Mouse (Mus musculus): ENCODE results near the gene Usp35. TPM values are rescaled to one million over a fixed set of nuclear protein-coding genes. Genes with fewer than 3 reads are reported as not detected.

Usp35 gene
- total RNA-seq, 2 experiments from 2014 or later = 8.4 to 10.6 TPM

DNA sequence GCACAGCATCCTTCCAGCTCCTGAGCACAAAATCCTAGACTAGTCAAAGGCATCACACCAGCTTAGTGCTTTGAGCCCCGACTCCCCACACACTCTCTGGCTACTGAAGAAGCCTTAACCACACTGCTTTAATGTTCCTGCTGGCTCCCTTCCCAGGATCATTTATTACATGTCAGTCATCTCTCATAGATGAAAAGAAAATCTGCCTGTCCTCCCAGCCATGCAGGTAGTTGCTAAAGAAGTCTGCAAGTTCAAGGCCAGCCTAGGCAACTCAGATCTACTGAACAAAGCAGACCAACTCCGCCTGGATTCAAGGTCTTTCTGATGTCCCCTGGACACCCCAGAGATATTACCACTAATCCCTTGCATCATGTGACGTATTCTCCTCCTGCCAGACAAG, 14.1 kb downstream of the Usp35 start:
- DNase-seq (ENCODE audit: low spot score in 2 of 2) = no peak

DNA sequence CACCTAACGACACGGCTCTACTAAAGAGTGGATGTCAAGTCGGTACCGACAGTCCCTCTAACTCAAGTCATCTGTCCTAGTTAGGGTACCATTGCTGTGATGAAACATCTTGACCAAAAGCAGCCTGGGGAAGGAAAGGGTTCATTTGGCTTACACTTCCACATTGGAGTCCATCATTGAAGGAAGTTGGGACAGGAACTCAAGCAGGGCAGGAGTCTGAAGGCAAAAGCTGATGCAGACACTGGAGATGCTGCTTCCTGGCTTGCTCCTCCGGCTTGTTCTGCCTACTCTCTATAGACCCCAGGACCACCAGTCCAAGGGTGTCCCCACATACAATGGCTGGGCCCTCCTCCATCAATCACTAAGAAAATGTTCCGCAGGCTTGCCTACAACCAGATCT, 16.2 kb downstream of the Usp35 start:
- no peak for DNase-seq (ENCODE audit: low spot score in 2 of 2)

DNA sequence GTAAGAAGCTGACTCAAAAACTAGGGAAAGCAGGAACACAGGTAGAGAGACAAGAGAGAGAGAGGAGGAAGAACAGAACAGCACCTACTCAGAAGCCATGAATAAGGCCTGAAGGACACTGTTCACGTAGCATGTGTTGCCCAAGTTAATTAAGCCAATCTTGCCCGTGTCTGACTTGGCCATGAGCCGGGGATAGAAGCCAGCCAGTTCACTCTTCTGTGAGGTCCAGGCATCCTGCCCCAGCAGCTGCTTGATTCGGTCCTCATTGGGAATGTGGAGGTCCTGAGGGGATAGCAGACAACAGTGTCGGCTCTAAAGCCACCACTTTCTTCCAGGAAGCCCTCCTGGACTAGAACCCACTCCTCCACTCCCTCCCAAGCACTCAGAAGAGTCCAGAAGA, 17.2 kb downstream of the Usp35 start:
- DNase-seq (ENCODE audit: low spot score in 2 of 2) = peak in 1 of 2 experiments; percentile 17

DNA sequence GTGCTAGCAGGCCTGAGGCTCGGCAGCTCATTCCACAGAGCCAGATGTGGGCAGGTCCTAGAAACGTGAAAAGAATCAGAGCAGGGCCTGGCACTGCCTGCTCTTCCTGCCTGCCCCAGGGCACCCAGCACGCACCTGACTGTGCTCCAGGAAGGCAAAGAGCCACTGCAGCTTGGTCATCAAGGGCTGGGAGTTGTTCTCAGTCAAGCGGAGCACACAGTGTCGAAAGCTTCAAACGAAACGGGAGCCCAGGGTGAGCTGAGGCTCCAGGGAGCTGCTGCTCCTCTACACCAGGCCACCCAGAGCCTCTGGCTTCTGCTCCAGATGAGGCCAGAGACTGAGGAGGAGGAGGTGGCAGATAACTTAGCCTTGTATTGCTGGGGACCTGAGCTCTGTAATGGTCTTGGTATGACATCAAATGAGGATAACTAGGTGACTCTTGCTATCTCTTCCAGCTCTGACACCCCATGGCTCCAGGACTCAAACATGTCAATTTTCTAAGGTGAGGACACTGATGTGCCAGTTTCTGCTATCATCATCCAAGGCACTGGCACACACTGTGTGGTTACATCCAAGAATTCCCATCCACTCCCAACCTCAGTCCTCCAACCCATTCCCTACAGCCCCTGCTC, 18.3 kb downstream of the Usp35 start:
- DNase-seq (ENCODE audit: low spot score in 2 of 2) = peak in 1 of 2 experiments; percentile 13

DNA sequence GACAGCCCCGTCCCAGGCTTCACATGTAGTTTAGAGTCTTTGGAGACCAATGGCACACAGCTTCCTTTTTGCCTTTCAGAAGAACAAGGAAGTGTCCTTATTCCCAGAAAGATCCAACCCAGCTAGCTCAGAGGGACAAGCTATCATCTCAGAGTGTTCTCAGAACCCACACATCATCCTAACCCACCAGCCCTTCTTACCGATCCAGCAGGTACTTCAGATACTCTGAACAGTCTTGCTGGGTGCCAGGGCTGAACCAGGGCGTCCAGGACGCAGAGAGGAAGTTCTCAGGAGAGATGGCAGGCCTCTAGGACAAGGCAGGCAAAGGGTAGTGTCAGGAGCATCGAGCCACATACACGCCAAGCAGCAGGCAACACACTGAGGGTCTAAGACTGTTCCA, 19.0 kb downstream of the Usp35 start:
- peak in 1 of 2 experiments; percentile 14 for DNase-seq (ENCODE audit: low spot score in 2 of 2)

DNA sequence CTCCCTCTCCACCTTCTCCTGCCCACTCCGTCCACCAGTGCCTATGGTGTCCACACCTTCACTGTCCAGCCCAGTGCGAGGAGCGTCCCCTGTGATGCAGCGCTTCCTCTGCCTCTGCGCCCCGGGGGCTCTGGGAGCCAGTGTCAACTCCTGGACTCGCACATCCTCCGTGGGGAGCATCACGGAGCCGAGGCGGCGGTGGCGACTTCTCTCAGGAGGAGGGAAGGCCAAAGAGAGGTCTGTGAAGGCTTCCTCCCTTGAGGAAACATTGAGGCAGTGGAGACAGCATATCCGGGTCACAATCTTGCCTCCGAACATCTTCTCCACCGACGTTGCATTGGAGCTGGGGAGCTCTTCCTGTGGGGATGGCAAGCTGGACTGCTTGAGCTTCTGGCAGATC, 19.6 kb downstream of the Usp35 start:
- DNase-seq (ENCODE audit: low spot score in 2 of 2) = peak in 1 of 2 experiments; percentile 23

DNA sequence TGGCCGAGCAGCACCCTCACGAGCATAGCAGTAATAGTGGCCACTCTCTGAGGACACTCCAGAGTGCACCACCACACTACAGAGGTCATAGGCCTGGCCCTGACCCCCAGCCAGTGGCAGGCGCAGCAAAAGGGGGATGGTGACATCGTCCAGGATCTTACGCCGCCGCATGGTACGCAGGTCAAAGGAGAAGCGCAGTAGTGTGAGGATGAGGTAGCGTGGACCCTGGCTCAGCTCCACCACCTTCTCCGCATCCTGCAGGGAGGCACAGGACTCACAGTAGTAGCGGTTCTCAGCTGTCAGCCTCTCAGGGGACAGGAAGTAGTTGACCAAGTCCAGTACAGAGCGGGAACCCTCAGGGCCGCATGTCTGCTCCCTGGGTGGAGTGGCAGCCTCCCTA, 20.2 kb downstream of the Usp35 start:
- peak in 1 of 2 experiments; percentile 17 for DNase-seq (ENCODE audit: low spot score in 2 of 2)

DNA sequence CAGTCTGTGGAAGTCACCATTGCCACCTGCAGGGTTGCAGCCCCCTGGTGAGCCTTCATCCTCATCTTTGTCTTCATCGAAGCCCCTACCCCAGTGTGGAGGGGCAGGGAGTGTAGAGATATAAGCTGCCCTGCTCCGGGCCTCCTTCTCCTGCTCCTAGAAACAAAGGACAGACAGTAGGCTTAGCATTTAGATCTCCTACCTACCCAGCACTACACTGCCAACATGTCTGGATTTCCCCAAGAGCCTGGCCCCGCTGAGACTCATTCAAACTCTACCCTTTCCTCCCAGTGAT, 21.5 kb downstream of the Usp35 start:
- DNase-seq (ENCODE audit: low spot score in 2 of 2) = peak in 1 of 2 experiments; percentile 14

DNA sequence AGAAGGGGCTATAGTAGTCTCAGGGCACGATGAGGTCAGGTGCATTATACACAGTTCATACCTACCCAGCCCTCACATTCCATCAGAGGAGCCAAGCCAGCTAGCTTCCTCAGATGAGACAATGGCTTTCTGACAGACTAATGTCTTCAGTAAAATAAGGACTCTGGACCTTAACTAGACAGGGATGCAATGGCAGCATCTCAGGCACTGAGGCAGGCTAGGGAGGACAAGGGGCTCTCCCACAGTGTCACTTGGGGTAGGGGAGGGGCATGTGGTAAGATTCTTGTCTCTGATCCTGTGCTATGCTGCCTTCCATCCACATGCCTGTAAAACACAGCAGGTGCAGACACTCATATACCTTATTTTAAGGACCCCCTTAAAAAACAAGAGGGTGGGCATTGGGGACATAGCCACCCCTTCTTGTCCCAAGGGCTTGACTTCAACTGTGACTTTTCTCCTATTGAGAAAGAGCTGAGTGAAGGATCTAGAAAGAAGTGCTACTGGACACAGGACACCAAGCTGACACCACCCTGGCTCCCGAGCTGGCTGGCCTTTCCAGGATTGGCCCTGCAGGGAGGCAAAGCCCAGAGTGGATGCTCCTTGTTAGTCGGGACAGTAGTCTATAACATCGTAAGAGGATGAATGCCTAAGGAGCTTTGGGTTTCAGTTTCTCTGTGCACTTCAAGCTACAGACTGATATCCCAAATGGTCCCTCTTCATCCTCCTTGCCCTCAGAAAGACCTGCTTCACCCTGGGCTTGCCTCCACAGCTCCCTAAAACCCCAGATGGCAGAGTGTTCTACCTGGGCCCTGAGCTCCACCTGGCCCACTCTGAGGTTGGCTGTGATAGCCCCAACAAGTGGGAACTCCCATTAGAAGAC, 22.1 kb downstream of the Usp35 start:
- peak in 1 of 2 experiments; percentile 11 for DNase-seq (ENCODE audit: low spot score in 2 of 2)

DNA sequence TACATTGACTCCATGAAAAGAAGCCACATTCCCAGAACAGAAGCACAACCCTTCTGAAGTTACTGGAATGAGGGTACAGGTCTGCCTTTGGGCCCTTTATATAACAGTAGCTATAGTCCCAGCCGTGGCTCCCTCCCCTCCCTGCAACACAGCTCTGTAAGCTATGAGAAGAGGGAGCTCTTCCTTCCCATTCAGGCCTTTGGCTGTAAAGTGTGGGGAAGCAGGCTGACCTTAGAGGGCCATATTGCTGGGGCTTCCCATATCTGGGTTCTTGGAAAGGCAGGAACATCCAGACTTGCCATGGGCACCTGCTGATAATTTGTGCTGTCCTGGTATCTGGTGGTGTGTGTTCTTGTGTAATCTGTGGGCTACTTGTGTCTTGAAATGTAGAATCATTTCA, 24.3 kb downstream of the Usp35 start:
- DNase-seq (ENCODE audit: low spot score in 2 of 2) = peak in 1 of 2 experiments; percentile 12

DNA sequence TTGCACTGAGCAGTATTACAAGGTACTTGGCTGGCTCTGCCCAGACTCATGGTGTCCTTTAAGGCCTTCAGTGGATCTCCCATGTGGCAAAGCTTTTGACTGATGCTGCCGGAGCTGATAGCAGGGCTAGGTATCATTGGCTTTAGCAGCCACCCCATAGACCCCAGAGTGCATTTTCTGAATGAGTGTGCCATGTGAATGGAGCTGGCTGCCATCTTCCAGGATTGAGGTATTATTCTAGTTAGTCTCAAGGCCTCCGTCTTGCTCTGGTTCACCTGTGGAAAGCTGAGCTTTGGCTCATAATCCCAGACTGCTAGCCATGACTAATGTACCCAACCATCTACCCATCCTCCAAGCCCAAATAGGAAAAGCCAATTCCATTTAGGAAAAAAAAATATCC, 25.0 kb downstream of the Usp35 start:
- no peak for DNase-seq (ENCODE audit: low spot score in 2 of 2)

DNA sequence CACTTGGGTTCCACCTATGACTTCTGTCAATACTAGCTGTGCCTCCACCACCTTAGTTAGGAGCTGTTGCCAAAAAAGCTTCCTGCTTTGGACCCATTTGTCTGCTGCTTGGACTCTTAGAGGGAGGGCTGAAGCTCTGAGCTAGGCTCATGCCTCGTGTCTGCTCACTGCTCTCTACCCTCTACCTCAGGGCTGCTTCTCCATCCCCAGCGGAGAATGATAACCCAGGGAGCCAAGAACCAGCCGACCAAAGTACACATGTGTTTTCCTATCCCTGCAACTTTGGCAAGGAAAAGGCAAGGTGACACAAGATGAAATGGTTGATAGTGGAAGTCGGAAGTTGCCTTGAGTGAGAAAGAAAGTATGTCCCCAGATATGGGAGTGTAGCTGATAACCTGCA, 26.6 kb downstream of the Usp35 start:
- no peak for DNase-seq (ENCODE audit: low spot score in 2 of 2)

DNA sequence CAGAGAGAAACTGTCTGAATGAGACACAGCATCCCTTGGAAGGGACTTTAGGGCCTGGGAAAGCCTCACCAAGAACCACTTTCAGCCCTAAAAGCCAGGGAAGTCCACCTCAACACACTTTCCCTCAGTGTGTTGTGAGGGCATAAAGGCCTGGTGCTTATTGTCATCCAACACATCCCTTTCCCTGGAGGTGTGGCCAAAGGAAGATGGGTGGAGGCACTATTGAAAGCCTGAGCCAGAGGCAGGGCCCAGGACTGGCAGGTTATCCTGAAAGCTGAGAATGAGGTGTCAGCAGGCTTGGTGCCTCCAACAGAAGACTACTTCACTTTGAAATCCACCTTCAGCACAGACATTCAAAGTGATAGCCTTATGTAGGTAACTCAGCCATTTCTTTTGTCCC, 27.3 kb downstream of the Usp35 start:
- DNase-seq (ENCODE audit: low spot score in 2 of 2) = peak in 1 of 2 experiments; percentile 14

DNA sequence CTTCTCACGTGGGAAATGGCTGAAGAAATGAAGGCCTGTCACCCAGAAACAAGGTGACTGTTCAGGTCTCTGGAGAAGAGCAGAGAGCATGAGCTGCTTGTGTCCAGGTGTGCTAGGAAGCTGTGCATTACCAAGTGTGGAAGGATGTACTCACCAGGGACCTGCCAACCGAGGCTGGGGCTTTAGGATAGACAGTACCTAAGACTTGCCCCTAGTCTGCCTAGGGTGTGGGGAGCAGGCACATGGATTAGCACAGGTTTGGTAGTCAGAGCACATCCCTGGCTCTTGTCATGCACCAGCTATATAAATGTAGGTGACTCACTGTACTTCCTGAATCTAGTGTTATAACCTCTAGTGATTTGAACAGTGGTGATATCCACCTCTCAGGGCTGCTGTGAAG, 28.2 kb downstream of the Usp35 start:
- no peak for DNase-seq (ENCODE audit: low spot score in 2 of 2)

DNA sequence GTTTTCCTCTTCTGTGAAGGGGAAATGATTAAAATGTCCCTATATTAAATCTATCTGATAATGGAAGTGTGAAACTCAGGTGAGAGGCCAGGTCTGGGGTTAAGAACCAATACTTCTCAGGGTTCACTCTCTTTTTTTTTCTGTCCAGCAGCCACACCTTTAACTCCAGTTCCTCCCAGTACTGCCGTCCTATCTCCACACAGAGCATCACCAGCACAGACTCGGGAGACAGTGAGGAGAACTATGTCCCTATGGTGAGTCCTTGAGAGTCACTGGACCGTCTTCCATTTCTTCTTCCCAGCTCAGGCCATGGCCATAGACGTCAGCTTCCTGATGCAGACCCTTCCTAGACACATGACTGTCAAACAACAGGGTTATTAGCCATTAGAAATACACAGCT, 28.9 kb downstream of the Usp35 start:
- peak in 1 of 2 experiments; percentile 13 for DNase-seq (ENCODE audit: low spot score in 2 of 2)

DNA sequence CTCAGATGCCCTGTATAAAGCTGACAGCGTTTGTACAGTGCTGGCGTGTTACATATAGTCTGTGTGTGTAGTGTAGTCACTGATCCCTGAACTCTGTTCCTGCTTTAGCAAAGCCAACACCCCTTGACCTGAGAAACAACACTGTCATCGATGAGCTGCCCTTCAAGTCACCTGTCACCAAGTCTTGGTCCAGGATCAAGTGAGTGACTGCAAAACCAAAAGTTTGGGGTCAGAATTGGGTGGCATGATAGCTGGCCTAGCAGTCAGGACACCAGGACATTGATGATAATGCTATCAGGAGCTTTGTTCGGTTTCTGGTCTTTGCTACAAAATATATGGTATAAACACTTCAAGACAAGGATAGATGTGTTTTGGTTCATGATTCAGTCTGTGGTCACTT, 29.6 kb downstream of the Usp35 start:
- DNase-seq (ENCODE audit: low spot score in 2 of 2) = no peak

DNA sequence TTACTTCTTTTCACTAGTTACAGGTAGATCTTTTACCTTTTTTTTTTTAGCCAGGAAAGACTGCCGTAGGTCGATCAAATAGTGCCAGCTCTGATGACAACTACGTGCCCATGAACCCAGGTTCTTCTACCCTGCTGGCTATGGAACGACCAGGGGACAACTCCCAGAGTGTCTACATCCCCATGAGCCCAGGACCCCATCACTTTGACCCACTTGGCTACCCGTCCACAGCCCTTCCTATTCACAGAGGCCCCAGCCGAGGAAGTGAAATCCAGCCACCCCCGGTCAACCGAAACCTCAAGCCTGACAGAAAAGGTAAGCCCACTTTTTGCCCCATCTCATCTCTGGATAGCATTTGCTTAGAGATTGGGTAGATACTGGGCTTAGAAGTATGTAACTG, 30.5 kb downstream of the Usp35 start:
- DNase-seq (ENCODE audit: low spot score in 2 of 2) = peak in 1 of 2 experiments; percentile 9

DNA sequence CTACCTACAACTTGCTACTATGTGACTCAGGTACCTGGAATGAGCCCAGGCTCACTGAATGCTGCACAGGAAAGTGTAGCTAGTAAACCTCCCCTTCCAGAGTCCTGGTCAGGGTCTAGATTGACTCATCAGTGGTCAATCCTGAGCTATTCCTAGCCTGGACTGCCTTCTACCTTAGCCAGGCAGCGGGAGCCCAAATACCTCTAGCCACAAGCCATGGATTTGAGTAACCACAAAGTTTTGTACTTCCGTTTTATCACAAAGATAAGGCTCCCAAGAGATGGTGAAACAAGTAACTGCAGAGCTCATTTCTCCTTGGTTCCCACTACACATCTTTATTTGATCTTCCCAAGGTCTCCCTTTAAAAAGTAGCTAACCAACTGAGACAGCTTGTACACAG, 30.9 kb downstream of the Usp35 start:
- peak in 1 of 2 experiments; percentile 8 for DNase-seq (ENCODE audit: low spot score in 2 of 2)

DNA sequence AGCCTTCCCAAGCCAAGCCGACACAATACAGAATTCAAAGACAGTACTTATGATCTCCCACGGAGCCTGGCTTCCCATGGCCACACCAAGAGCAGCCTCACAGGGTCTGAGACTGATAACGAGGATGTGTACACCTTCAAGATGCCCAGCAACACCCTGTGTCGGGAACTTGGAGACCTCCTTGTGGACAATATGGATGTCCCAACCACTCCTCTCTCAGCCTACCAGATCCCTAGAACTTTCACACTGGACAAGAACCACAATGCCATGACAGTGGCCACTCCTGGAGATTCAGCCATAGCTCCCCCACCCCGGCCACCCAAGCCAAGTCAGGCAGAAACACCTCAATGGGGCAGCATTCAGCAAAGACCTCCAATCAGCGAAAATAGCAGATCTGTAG, 32.9 kb downstream of the Usp35 start:
- peak in 1 of 2 experiments; percentile 15 for DNase-seq (ENCODE audit: low spot score in 2 of 2)

DNA sequence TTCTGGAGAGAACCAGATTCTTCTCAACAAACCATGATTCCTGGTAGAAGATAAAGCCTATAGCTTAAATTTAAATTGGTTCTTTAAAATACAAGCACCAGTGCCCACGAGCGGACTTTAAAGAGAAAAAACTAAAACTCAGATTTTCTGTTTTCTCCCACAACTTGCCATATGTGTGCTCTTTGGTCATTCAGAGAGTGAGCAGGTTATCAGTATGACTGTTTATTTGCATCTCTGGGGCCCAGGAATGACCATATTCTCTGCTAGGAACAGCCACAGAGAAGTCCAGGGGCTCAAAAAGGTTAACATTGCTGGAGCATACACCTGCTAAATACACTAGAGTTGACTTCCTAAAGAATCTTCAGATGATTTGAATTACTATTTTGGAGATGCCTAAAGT, 33.5 kb downstream of the Usp35 start:
- no peak for DNase-seq (ENCODE audit: low spot score in 2 of 2)

DNA sequence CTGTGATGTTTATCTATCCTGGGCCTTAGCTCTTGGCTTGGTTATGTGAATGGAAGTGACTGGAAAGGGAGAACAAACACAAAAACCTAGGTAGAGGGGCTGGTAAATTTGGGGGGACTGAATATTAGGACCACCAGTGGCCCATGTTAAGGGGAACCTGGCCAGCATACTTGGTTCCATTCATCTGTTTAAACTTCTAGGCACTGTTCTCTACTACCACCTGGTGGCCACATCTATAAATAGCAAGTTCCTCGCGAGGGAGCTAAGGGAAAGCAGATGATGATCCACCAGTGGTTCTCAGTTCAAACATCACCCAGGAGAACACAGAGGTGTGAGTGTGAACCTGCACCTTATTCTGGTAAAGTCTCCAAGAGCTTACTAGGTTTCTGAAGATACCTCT, 34.4 kb downstream of the Usp35 start:
- DNase-seq (ENCODE audit: low spot score in 2 of 2) = peak; percentile 49 to 55

DNA sequence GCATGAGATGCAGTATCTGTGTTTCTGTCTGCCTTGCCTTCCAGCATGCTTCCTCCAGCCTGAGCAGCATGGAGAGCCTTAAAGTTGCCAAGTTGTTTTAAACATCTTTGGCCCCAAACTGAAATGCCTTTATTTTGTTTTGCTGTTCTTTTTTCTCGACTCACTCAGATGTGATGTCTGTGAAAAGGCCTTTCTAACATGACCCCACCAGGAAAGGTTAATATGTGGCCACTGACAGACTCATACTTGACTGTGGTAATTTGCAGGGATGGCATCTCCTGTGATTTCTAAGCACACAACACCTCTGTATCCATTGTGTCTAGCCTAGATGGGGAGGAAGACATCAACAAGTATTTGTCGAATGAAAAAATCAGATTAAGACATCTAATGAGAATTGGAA, 34.8 kb downstream of the Usp35 start:
- no peak for DNase-seq (ENCODE audit: low spot score in 2 of 2)

DNA sequence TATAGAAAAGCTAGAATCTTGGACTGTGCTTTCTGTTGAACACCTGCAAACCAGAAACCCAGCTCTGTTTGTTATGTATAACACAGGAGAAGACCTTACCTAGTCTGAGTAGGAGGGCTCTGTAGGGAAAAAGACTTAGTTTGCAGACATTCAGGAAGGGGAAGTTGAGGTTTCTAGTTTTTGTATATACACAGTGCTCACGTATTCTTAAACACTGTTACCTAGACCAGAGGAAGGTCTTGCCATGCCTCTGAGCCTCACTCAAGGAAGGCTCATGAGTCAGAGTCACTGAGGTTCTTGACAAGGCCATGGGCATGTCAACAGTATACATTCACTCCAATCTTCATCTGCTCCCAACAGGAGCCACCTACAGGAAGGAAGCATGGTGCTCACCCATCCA, 60.8 kb downstream of the Usp35 start:
- DNase-seq (ENCODE audit: low spot score in 2 of 2) = no peak

All from adrenal gland, adult 18-20 months (tissue).